Mouse (Mus musculus) G1E (cell line): ENCODE data around the gene Ropn1.
"Not testable (repeated sequence)": the region's sequence is repeated elsewhere in the genome, so short reads cannot be mapped to it uniquely, and the experiment has no call there.

Experiments used
- CTCF ChIP-seq: IDR thresholded peaks from 2 replicates; pipeline ENCODE4 v1.5.1; 2012; ENCODE audit warnings: low read depth, low read length, inconsistent platforms, mixed read lengths
- GATA1 ChIP-seq: IDR thresholded peaks from 2 replicates; pipeline ENCODE4 v1.6.1; 2012; ENCODE audit warnings: borderline replicate concordance, low read length, inconsistent platforms, mixed read lengths
- POLR2AphosphoS5 ChIP-seq: IDR thresholded peaks from 2 replicates; pipeline ENCODE4 v1.6.1; 2012; ENCODE audit warnings: low read depth, low read length, inconsistent platforms; ENCODE audit not compliant: insufficient replicate concordance
- TAL1 ChIP-seq: conservative IDR thresholded peaks from 2 replicates; pipeline ENCODE4 v1.6.1; 2012; ENCODE audit warnings: low read depth, low read length, inconsistent platforms, mixed read lengths

DNA sequence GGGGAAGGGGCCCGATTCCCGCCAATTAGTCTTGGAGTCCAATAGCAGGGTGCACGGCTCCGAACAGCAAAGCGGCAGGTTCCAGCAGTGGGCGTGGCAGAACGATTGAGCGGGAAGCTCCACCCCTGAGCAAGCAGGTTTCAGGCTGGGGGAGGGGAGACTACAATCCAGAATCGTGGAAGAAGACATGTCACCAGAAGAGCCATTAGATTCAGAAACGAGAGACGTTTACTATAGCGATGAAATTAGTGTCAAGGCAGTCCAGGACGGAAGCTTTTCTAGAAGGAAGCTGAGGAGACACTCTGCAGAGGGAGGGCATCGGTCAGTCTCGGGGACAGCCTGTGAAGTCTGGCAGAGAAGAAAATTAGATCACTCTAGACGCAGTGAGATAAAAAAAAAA lies 7.8 kb downstream of the Ropn1 start:
- TF ChIP-seq CTCF, GATA1, POLR2AphosphoS5, TAL1: not testable (repeated sequence)
